Mouse (Mus musculus) stomach, postnatal 0 days (tissue): Measurements from ENCODE around the gene Chgb.

ENCODE experiments used
- CTCF ChIP-seq: IDR thresholded peaks from 2 replicates; pipeline ENCODE4 v1.5.1; 2016; ENCODE audit warnings: antibody characterized with exemption, low read depth, mild to moderate bottlenecking, moderate library complexity
- EP300 ChIP-seq: optimal IDR thresholded peaks from 2 replicates; pipeline ENCODE3; 2016; ENCODE audit warnings: antibody characterized with exemption

DNA sequence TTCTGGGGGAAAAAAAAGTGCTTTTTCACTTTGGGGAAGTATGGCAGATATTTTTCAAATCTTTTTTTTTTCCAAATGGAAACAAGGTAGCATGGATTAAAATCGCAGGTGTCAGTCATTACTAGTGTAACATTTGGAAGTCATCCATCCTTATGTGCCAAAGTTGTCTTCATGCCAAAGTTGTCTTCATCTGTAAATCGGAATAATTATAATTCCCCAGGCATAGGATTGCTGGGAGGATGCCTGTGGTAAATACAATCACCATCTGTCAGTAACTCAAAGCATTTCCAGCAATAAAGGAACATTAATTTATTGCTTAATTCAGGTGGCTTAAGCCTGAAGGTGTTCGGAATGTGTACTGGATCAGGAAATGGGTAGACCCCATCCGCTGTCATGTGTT lies 60.0 kb downstream of the Chgb start:
- TF ChIP-seq EP300 (no peak), CTCF (no peak)
